Mouse (Mus musculus) central nervous system, embryonic 18 days (tissue): ENCODE measurements around the gene Lbx1. TPM values are rescaled to one million over a fixed set of nuclear protein-coding genes. Genes with fewer than 3 reads are reported as not detected.

Source experiments
- polyA plus RNA-seq: library from polyadenylated mRNA; depleted of rRNA; stranded (reverse); fragments of >200 nt; gene quantifications from 2 replicates; pipeline ENCODE4 v1.2.3, GENCODE M21; 2012; rRNA removed

Lbx1 gene
- polyA plus RNA-seq = 0.22 and 0.63 TPM in 2 replicates

GRCm38 (mm10) chr19:45235766-45236362, at the start of gene Lbx1:
Gene Lbx1 (minus strand): TSS chr19:45235812.

Other genes starting within 250 kb of the Lbx1 start
- gene Sema4g, start 246.7 kb downstream of the Lbx1 start, polyA plus RNA-seq = 173 and 184 TPM in 2 replicates
- 14.6 and 15.5 TPM in 2 replicates for gene Twnk, start 230.1 kb downstream of the Lbx1 start, polyA plus RNA-seq
- 96.7 and 98.7 TPM in 2 replicates for gene Mrpl43, start 229.4 kb downstream of the Lbx1 start, polyA plus RNA-seq
- gene Lzts2, start 221.4 kb downstream of the Lbx1 start, polyA plus RNA-seq = 24.9 and 26.1 TPM in 2 replicates
- gene Pdzd7, start 190.1 kb downstream of the Lbx1 start, polyA plus RNA-seq = 14.5 and 15.2 TPM in 2 replicates
- gene Sfxn3, start 188.3 kb downstream of the Lbx1 start, polyA plus RNA-seq = 95.0 and 106 TPM in 2 replicates
- gene Kazald1, start 160.6 kb downstream of the Lbx1 start, polyA plus RNA-seq = 1.5 and 4.3 TPM in 2 replicates
- gene Tlx1, start 85.1 kb downstream of the Lbx1 start, polyA plus RNA-seq = 0.13 and 0.25 TPM in 2 replicates
- 52.8 and 54.4 TPM in 2 replicates for gene Btrc, start 127.9 kb upstream of the Lbx1 start, polyA plus RNA-seq